Mouse (Mus musculus) liver, embryonic 12.5 days (tissue): Measurements from ENCODE around the gene Hspb1. TPM values are rescaled to one million over a fixed set of nuclear protein-coding genes. Genes with fewer than 3 reads are reported as not detected.

Experiments used
- ATAC-seq: fragments of 200-750 bp; cut with Nextera tagmentation; 2 replicates; pipeline ENCODE4 v1.8.0; 2017; ENCODE audit warnings: moderate number of reproducible peaks, mild to moderate bottlenecking, moderate library complexity
- H3K27ac ChIP-seq: fragments of 300-500 bp; sonication (generic); 2 replicates; pipeline ENCODE4 v1.5.1; 2016; ENCODE audit warnings: mild to moderate bottlenecking
- H3K27me3 ChIP-seq: fragments of 300-500 bp; sonication (generic); replicated peaks from 2 replicates; pipeline ENCODE4 v1.6.1; 2016; ENCODE audit warnings: mild to moderate bottlenecking, moderate library complexity
- H3K36me3 ChIP-seq: fragments of 300-500 bp; sonication (generic); 2 replicates; pipeline ENCODE4 v1.6.1; 2016; ENCODE audit warnings: mild to moderate bottlenecking, moderate library complexity
- H3K4me1 ChIP-seq: fragments of 300-500 bp; sonication (generic); 2 replicates; pipeline ENCODE4 v1.6.1; 2016
- H3K4me2 ChIP-seq: fragments of 300-500 bp; sonication (generic); 2 replicates; pipeline ENCODE4 v1.6.1; 2016; ENCODE audit warnings: mild to moderate bottlenecking, moderate library complexity
- H3K4me3 ChIP-seq: fragments of 300-500 bp; sonication (generic); 2 replicates; pipeline ENCODE4 v1.5.1; 2016; ENCODE audit warnings: mild to moderate bottlenecking, moderate library complexity
- H3K9ac ChIP-seq: fragments of 300-500 bp; sonication (generic); 2 replicates; pipeline ENCODE4 v1.6.1; 2016; ENCODE audit warnings: mild to moderate bottlenecking, moderate library complexity
- H3K9me3 ChIP-seq: fragments of 300-500 bp; sonication (generic); replicated peaks from 2 replicates; pipeline ENCODE4 v1.6.1; 2016; ENCODE audit warnings: mild to moderate bottlenecking, moderate library complexity
- WGBS: fragments of 180-500 bp; shearing (Covaris S2); methylation state at CpG from one replicate; pipeline ENCODE4 v1.1.7; 2016; ENCODE audit not compliant: insufficient replicate concordance; 5-methylcytosine and 5-hydroxymethylcytosine counted together
- polyA plus RNA-seq: library from polyadenylated mRNA; unstranded; fragments of >200 nt; fragmentation: Nextera tagmentation; extraction: Ambion mirVana; gene quantifications from 2 replicates; pipeline ENCODE4 v1.2.1, GENCODE M21; 2016

The Hspb1 gene
- polyA plus RNA-seq, 1 experiment from 2014 or later, result 7.4 TPM

DNA sequence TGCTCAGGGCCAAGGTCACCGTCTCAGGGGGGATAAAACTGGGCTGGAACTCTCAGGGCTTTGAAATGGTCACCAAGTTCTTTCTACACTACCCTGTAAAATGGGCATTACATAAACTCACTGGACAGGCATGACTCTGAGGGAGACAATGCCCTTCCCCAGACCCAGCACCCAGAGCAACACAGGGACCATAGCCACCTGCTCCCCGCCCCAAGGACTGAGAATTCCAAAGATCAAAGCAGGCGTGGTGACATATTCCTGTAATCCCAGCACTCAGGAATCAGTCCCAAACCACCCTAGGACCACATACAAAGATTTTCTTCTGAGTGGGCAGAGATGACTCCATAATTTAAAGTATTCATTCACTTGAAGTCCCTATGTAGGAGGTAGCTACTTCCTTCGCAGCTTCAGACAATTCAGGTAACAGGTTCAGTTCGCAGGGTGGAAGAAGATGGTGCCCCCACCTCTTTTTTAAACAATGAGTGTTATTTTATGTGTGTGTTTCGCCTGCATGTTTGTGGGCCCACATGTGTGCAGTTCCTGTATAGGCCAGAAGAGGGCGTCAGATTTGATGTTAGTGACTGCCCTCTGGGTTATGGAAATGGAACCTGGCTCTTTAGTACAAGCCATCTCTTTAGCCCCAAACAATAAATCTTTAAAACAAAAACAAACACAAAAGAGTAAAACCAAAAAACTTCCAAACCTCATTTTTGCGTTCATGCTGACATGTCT is 29.8 kb downstream of the Hspb1 start:
- H3K9ac ChIP-seq, result no peak overlapping the region
- WGBS, result 86% methylated on average over 8 of the region's 8 CpGs
- H3K4me1 ChIP-seq, result peaks cover 37% of the 10 kb centered on the region
- no peaks in the 10 kb centered on the region for H3K9me3 ChIP-seq
- H3K4me3 ChIP-seq, result no peak overlapping the region
- no peak for ATAC-seq
- H3K27ac ChIP-seq, result no peak overlapping the region
- no peaks in the 10 kb centered on the region for H3K27me3 ChIP-seq
- H3K4me2 ChIP-seq, result no peak overlapping the region
- H3K36me3 ChIP-seq, result peaks cover 96% of the 10 kb centered on the region

DNA sequence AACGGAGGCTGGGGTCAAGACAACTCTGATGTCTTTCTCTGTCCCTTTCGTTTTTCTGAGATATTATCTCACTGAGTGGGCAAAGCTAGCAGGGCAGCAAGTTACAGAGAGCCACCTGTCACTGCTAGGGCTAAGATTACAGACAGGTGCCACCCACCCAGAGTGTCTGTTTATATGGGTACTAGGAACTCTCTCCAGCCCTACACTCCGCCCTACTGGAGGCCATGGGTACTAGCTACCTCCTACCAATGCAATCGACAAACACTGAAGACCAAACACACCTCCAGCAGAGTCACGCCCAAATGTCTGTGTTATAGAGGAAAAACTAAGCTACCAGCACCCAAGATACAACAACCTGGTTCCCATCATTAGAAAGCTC is 30.3 kb downstream of the Hspb1 start:
- no peak for ATAC-seq
- Histone ChIP-seq H3K4me1 (peaks cover 35% of the 10 kb centered on the region), H3K27ac (no peak overlapping the region), H3K27me3 (no peaks in the 10 kb centered on the region), H3K4me3 (no peak overlapping the region), H3K4me2 (no peak overlapping the region), H3K9me3 (no peaks in the 10 kb centered on the region), H3K9ac (no peak overlapping the region), H3K36me3 (peaks cover 97% of the 10 kb centered on the region)
- WGBS, result 76% methylated on average over 5 of the region's 5 CpGs

DNA sequence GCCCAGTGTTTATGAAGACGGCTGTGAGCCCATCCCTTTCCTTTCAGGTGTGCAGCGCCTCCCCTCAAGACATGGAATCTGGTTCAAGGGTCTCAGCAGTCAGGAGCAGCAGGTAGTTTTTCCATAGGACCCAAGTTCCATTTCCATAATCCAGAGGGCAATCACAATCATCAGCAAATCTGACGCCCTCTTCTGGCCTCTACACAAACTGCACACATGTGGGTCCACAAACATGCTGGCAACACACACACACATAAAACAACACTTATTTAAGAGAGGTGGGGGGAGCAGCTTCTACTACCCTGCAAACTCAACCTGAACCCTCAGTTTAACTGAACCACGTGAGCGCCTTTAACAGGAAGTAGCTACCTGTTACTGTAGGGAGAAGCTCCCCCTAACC is 30.9 kb downstream of the Hspb1 start:
- H3K4me1 ChIP-seq, result peaks cover 30% of the 10 kb centered on the region
- ATAC-seq, result no peak
- peaks cover 98% of the 10 kb centered on the region for H3K36me3 ChIP-seq
- no peak overlapping the region for H3K4me2 ChIP-seq
- H3K9ac ChIP-seq, result no peak overlapping the region
- no peaks in the 10 kb centered on the region for H3K9me3 ChIP-seq
- 95% methylated on average over 5 of the region's 5 CpGs for WGBS
- H3K4me3 ChIP-seq, result no peak overlapping the region
- no peak overlapping the region for H3K27ac ChIP-seq
- H3K27me3 ChIP-seq, result no peaks in the 10 kb centered on the region

DNA sequence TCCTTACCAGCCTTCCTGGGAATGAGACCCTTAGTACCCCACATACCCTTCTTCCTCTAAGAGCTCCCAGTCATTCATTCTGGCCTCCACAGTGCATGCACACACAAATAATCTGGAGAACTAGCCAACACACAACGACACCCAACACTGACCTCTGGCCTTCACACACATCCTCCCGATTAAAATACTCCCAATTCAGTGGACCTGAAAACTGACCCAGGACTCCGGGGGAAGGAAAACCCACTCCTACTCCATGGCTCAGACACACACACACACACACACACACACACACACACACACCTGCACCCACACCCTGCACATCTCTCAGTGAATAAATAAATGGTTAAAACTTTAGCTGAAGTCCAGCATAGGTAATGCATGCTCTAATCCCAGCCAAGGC is 32.2 kb downstream of the Hspb1 start:
- Histone ChIP-seq H3K9me3 (no peaks in the 10 kb centered on the region), H3K36me3 (peaks cover 97% of the 10 kb centered on the region), H3K4me3 (no peak overlapping the region), H3K4me2 (no peak overlapping the region), H3K9ac (no peak overlapping the region; the same call in 1 of the 2 replicates), H3K27me3 (no peaks in the 10 kb centered on the region), H3K27ac (no peak overlapping the region), H3K4me1 (peaks cover 20% of the 10 kb centered on the region)
- ATAC-seq, result no peak
- WGBS, result 86% methylated on average over 3 of the region's 3 CpGs

DNA sequence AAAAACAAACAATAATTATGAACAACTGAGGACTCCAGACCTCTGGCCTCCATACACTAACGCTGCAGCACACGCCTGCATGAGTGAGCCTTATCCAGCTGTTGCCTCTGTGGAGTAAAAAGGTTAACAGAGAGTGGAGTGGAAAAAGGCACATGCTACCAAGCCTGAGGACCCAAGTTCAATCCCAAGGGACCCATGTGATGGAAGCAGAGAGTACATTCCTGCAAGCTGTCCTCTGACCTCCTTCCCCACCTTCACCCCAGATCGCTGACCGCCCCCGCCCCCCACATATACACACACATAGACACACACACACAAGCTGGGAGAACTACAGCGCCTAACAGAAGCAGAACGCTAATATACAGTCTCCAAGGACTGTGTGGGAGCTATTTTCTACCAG is 36.2 kb downstream of the Hspb1 start:
- WGBS, result 85% methylated on average over 7 of the region's 7 CpGs
- H3K27me3 ChIP-seq, result no peaks in the 10 kb centered on the region
- H3K9ac ChIP-seq, result no peak overlapping the region
- H3K27ac ChIP-seq, result no peak overlapping the region
- H3K9me3 ChIP-seq, result no peaks in the 10 kb centered on the region
- H3K36me3 ChIP-seq, result peaks cover 97% of the 10 kb centered on the region
- H3K4me1 ChIP-seq, result 0 out of 2 replicates have a peak, but pooled peaks cover 3% of the 10 kb centered on the region
- H3K4me2 ChIP-seq, result no peak overlapping the region
- ATAC-seq, result no peak
- no peak overlapping the region for H3K4me3 ChIP-seq

DNA sequence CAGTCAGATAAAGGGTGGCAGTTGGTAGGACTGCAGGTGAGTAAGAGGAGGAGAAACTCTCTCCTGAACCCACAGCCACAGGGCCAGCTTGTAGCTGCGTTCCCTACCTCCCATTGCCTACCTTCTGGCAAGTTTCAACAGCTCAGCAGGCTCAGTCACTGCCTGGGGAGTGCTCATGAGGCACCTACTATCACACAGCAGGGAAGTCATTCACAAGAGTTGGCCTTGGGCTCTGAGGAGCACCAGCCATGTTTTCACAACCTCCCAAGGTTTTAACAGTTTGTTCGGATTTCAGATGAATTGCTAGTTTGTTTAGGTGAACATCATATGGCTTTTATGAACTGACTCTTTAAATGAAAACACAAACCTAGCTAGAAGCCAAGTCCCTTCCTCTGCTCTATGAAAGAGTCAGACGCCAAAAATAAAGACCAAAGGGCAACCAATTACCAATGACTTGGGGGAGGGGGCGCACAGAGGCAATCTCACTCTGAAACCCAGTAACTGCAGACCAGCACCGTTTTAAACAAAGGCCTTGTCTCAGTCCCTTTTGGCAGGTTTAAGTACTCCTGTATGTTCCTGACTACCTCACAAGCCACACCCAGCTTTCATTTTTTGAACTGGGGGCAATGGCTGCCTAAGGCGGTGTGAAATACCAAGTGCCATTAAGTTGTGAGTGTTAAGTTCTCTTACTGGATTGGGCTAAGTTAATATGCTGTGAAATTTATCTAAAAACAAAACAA is 42.1 kb downstream of the Hspb1 start:
- H3K4me1 ChIP-seq, result peaks cover 35% of the 10 kb centered on the region
- no peak for ATAC-seq
- H3K27me3 ChIP-seq, result no peaks in the 10 kb centered on the region
- no peak overlapping the region for H3K4me3 ChIP-seq
- H3K4me2 ChIP-seq, result no peak overlapping the region
- no peaks in the 10 kb centered on the region for H3K9me3 ChIP-seq
- WGBS, result 80% methylated on average over 6 of the region's 6 CpGs
- no peak overlapping the region for H3K9ac ChIP-seq
- no peak overlapping the region; the same call in 1 of the 2 replicates for H3K27ac ChIP-seq
- peaks cover 75% of the 10 kb centered on the region for H3K36me3 ChIP-seq

DNA sequence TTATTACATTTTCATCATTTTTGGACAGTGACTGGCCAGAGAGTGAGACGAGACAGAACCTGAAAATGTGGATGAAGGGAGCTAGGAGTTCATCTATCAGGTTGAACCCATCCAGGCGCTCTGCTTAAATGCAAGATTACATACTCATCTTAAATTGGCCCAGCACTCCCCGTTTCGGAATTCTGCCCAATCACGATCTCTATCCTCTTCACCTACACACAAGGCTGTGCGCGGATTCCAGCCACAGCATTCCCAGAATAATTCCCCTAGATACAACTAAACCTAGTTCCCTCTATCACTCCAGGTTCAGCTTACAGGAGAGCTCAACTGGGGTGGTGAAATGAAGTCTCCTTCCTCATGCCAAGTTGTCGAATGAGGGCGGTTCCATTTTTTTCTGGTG is 43.8 kb downstream of the Hspb1 start:
- Histone ChIP-seq H3K4me1 (peaks cover 45% of the 10 kb centered on the region), H3K27me3 (no peaks in the 10 kb centered on the region), H3K27ac (no peak overlapping the region), H3K36me3 (peaks cover 58% of the 10 kb centered on the region), H3K9ac (0 out of 2 replicates have a peak overlapping the region, but pooled peaks have one; percentile 95), H3K9me3 (no peaks in the 10 kb centered on the region), H3K4me3 (no peak overlapping the region), H3K4me2 (0 out of 2 replicates have a peak overlapping the region, but pooled peaks have one; percentile 85)
- no peak for ATAC-seq
- WGBS, result 83% methylated on average over 9 of the region's 9 CpGs

DNA sequence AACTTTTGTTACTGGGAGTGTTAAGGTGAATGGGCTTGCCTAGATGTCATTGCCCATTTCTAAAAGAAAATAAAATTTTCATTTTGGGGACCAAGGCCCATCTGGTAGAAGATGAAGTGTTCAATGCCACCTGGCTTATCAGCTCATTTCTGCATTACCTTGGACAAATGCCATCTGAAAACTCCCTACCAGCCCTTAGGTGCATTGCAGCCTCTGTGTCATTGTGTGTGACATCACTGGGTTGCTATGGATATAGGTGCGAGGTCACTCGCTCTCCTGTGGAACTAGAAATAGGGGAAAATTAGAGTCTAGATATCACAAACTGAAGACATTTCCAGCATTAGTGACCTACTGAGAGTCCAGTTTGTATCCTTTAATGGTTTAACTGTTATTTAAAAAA is 44.6 kb downstream of the Hspb1 start:
- Histone ChIP-seq H3K9me3 (no peaks in the 10 kb centered on the region), H3K27ac (no peak overlapping the region), H3K4me1 (peaks cover 45% of the 10 kb centered on the region), H3K36me3 (peaks cover 50% of the 10 kb centered on the region), H3K27me3 (no peaks in the 10 kb centered on the region), H3K9ac (peak overlapping the region; percentile 95; the same call in 1 of the 2 replicates), H3K4me2 (peak overlapping the region; percentile 85), H3K4me3 (no peak overlapping the region)
- ATAC-seq, result no peak
- 88% methylated on average over 2 of the region's 2 CpGs for WGBS

DNA sequence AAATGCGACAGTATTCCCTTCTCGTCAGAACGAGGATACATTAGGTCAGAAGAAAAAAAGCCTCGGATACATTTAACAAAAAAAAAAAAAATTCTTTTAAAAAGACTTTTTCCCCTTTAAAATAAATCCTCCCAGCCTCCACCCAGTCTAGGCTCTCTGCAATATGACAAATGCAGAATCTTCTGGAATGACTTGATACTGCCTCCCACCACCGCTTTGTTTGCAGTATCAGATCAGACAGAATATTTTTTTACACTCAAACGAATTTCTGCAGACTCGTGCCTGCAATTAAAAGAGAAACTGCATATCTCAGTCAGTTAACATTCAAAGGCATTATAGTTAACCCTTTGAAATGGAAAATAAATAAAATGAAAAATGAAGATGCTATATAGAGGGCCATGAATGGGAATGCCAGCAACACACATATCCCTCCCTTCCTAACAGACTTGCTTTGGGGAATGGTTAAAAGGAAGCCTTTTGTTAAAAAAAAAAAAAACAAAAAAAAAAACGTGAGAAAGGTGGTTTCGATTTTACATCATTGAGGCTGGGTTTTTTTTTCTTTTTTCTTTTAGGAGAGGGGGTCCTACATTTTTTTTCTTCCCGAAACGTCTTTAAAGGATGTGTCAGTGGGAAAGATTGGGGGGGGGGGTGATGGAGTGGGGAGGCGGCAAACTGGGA is 45.6 kb downstream of the Hspb1 start:
- Histone ChIP-seq H3K9me3 (no peaks in the 10 kb centered on the region), H3K27me3 (no peaks in the 10 kb centered on the region), H3K4me1 (peaks cover 45% of the 10 kb centered on the region), H3K4me2 (peak overlapping the region; percentile 85), H3K36me3 (peaks cover 40% of the 10 kb centered on the region), H3K27ac (peak overlapping the region; percentile 99), H3K9ac (peak overlapping the region; percentile 95), H3K4me3 (peak overlapping the region; percentile 97)
- no peak for ATAC-seq
- 9% methylated on average over 11 of the region's 12 CpGs for WGBS

DNA sequence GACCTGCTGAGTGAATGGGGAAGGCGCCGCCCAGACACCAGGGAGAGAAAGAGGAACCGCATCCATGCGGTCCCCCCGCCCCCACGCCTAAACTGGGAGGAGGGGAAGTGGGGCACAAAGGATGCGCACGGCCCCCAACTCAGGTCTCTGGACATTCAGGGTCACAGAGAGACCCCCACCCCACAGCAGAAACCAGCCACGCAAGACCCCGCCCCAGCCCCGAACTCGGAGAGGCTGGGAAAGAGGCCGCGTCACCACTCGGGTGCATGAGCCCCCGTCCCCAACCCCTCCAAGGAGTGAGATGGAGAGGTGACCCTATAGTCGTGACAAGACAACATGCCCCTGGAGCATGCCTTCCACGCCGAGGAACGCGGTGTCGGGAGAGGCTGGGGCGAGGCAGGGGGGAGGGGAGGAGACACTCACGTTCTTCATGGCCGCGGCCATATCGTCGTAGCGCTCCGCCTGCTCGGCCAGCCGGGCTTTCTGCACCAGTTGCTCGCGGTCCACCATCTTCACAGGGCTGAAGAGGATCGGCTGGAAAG is 46.3 kb downstream of the Hspb1 start:
- peaks cover 35% of the 10 kb centered on the region for H3K36me3 ChIP-seq
- peaks cover 45% of the 10 kb centered on the region for H3K4me1 ChIP-seq
- H3K27me3 ChIP-seq, result no peaks in the 10 kb centered on the region
- WGBS, result under 1% methylated on average over 35 of the region's 35 CpGs
- peak; percentile 65 for ATAC-seq
- H3K9ac ChIP-seq, result peak overlapping the region; percentile 95
- peak overlapping the region; percentile 99 for H3K27ac ChIP-seq
- no peaks in the 10 kb centered on the region for H3K9me3 ChIP-seq
- H3K4me2 ChIP-seq, result peak overlapping the region; percentile 85
- peak overlapping the region; percentile 97 for H3K4me3 ChIP-seq

DNA sequence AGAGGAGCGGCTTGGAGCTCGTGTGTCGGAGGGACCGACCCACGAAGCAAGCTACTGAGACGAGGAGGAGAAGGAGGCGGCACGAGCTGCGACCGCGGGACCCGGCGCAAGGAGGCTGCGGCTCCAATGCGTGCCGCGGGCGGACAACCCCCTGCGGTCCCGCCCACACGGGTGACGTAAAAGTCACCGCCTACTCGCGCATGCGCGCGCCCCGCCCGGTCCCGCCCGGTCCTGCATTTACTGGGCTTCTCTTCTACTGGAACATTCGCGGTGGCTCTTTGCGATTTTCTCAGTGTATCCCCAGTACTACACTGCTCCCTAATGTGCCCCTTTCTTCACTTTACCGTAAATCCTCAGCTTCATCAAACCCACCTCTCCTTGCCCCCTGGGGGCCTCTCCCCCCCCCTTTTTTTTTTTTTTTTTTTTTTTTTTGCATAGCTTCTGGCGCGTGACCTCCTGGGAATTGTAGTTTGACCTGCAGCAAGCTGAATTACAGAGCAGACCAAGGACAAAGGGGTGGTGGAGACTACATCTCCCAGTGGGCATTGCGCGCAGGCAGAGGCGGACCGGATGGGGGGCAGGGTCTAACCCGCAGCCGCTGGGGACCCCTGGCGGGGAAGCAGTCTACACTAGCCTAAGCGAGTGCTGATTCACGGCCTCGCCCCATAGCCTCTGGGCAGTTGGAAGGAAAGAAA is 46.9 kb downstream of the Hspb1 start, which contains the start of gene Ywhag:
Ywhag (minus strand) TSS at position 136 of the 695 bp plus-strand sequence.
- ATAC-seq, result peak; percentile 94
- H3K4me1 ChIP-seq, result peaks cover 41% of the 10 kb centered on the region
- H3K36me3 ChIP-seq, result peaks cover 29% of the 10 kb centered on the region
- no peaks in the 10 kb centered on the region for H3K27me3 ChIP-seq
- H3K4me3 ChIP-seq, result peak within 1 kb of the TSS; percentile 97
- peak within 1 kb of the TSS; percentile 95 for H3K9ac ChIP-seq
- H3K27ac ChIP-seq, result peak within 1 kb of the TSS; percentile 99
- no peaks in the 10 kb centered on the region for H3K9me3 ChIP-seq
- H3K4me2 ChIP-seq, result peak within 1 kb of the TSS; percentile 85
- WGBS, result under 1% methylated on average over 48 of the region's 48 CpGs
